Mouse (Mus musculus) gastrocnemius, adult 2 months (tissue): ENCODE measurements at regions not wholly inside any gene's neighbourhood (a gene's known extent, or its start where the extent isn't known, plus 50 kb on each side); places are given as distances from the start of the nearest gene placed in this dataset.

ENCODE experiments used
- DNase-seq: peaks from one replicate; pipeline ENCODE4 v3.0.0; 2022
- H3K27ac ChIP-seq: fragments of 200-600 bp; 2 replicates; pipeline ENCODE4 v1.8.1; 2022; ENCODE audit warnings: mild to moderate bottlenecking
- H3K4me3 ChIP-seq: fragments of 200-600 bp; 2 replicates; pipeline ENCODE4 v1.8.1; 2022; ENCODE audit warnings: mild to moderate bottlenecking, moderate library complexity
- CTCF ChIP-seq: fragments of 200-600 bp; IDR thresholded peaks from 2 replicates; pipeline ENCODE4 v1.8.1; 2022; ENCODE audit warnings: antibody characterized with exemption, mild to moderate bottlenecking, moderate library complexity
- intact Hi-C: fragments of 180-260 bp; cut with DNase I; formaldehyde crosslinking; loops from one replicate; pipeline ENCODE4 v1.15.1; 2025

DNA sequence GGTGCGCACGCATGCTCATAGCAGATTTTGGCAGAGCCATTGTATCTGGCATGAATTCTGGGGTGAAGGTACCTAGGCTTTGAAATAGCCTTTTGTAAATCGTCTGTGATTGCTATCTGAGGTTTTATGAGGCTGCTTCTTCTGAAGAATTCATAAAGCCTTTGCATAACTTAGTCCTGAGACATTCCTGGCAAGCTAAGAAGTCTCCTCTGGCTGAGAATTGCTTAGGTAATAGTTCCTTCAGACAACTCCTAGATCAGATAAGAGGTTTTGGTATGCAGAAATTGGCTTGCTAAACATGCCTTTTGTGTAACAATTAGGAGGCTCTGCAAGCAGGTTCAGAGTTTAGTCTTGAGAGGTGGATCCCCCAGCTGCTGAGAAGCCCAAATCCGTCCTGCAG is 82.7 kb downstream of the Pmp22 start:
- Histone ChIP-seq H3K27ac (no peak overlapping the region), H3K4me3 (no peak overlapping the region)
- no peak for TF ChIP-seq CTCF
- intact Hi-C loops, result no loop called here
- no peak for DNase-seq

DNA sequence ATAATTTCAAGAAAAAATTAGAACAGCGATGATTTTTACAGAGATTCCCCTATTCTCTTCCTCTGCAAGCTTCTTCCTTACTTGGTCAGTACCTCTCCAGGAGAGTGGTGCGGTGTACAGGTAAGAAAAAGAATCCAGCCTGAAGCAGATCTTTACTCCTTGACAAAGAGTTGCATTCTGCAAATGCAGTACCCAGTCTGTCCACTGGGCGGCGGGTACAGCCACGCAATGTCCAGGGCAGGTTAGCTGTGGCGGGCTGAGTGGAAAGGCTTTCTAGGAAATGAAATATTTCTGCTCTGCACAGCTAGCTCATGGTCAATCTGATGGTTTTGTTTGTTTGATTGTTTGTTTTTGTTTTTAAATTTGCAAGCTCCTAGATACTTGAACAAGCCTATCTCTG is 84.3 kb downstream of the Pmp22 start:
- Histone ChIP-seq H3K4me3 (no peak overlapping the region), H3K27ac (no peak overlapping the region)
- intact Hi-C loops, result no loop called here
- peak; percentile 97 for TF ChIP-seq CTCF
- DNase-seq, result peak; percentile 81

DNA sequence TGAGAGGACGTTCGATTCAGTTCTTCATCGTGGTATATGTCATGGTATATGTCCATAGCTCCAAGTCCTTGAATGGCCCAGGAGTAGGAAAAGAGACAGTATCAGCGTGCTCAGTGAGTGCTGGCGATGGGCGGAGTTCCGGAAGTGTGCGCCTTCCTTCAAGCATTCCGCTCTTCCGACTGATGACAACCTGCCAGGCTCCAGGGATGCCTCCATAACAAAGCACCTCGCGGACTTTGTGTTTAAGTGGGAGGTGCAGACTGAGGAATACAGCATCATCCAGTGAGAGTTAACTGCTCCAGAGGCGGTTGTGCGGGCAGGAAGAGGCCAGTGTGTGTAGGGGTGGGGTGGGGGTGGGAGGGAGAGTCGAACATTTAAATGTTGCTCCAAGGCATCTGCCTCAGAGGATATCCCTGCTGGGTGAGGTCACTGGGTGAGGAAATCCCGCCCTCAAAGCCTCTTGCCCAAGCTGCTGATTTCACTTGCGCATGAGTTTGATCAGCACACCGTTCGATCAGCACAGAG is 85.2 kb downstream of the Pmp22 start:
- no peak for DNase-seq
- intact Hi-C loops, result no loop called here
- Histone ChIP-seq H3K4me3 (no peak overlapping the region), H3K27ac (no peak overlapping the region)
- no peak for TF ChIP-seq CTCF

DNA sequence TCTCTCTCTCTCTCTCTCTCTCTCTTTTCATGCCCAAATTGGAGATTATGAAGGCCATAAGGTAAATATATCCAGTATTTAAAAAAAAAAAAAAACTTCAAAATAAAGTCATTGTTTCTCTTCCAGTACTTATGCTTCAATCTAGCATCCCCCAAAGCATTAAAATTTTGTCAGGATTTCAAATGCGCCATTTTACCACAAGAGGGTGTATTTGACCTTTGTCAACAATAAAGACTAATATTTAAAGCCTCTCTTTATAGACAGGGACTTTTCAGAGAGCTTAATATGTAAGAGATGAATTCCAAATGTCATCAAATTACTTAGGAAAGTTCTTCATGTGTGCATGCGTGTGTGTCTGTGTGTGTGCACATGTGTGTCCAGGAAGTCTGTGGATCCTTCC is 87.2 kb downstream of the Pmp22 start:
- no peak for DNase-seq
- intact Hi-C loops, result no loop called here
- TF ChIP-seq CTCF, result no peak
- no peak overlapping the region for H3K27ac ChIP-seq
- H3K4me3 ChIP-seq, result no peak overlapping the region

DNA sequence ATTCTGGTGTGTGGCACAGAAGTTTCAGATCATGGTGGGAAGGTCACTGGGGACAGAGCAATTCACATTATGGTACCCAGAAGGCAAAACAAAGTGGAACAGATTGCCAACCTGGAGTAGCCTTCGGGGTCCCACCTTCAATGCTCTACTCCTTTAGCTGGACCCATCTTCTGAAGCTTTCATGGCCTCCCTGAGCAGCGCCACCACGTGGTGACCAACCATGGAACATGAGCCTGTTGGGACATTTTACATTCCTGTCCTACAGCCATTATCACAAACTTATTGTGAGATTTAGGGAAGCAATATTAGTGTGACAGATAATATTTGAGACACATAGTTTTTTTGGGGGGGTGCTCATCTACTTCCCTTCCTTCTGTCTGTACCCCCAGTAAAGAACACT is 88.3 kb downstream of the Pmp22 start:
- no peak for DNase-seq
- H3K27ac ChIP-seq, result no peak overlapping the region
- TF ChIP-seq CTCF, result no peak
- intact Hi-C loops, result no loop called here
- H3K4me3 ChIP-seq, result no peak overlapping the region

DNA sequence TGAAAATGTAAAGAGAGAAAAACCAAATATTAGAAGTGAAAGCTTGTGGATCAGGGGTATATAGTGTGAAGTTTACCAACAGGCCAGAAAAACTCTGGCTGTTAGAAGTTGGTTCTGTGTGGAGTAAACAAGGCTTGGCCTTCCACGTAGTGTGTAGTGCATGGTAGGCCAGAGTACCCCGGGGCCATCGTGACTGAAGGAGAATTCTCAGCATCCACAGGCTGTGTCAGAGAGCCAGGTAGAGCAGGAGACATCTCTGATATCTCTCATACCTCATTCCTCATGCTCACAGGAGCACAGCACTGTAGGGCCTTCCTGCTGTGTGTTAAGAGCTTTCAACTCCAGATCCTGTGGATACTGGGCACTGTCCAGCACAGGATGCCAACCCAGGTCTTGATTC is 97.7 kb downstream of the Pmp22 start:
- intact Hi-C loops, result no loop called here
- Histone ChIP-seq H3K4me3 (no peak overlapping the region), H3K27ac (no peak overlapping the region)
- no peak for DNase-seq
- TF ChIP-seq CTCF, result no peak

DNA sequence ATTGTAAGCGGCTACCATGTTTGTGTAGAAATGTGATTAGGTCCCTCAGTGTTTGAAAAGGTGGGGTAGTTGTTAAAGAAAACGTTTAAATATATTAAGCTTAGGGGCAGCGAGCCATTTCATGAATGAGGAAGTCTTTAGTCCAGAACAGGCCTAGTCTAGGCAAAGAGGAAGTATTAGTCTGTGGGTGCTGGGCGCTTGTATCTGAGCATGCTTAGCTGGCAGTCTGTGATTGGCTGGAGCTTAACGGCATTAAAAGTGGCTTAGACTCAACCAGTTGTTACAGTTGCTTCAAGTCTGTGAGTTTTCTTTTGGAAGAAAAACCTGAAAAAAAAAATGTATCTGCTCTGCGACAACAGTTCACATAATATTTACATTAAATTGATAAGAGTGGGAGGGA is 102.0 kb downstream of the Pmp22 start:
- no peak for TF ChIP-seq CTCF
- no peak for DNase-seq
- H3K4me3 ChIP-seq, result no peak overlapping the region
- intact Hi-C loops, result no loop called here
- no peak overlapping the region for H3K27ac ChIP-seq

DNA sequence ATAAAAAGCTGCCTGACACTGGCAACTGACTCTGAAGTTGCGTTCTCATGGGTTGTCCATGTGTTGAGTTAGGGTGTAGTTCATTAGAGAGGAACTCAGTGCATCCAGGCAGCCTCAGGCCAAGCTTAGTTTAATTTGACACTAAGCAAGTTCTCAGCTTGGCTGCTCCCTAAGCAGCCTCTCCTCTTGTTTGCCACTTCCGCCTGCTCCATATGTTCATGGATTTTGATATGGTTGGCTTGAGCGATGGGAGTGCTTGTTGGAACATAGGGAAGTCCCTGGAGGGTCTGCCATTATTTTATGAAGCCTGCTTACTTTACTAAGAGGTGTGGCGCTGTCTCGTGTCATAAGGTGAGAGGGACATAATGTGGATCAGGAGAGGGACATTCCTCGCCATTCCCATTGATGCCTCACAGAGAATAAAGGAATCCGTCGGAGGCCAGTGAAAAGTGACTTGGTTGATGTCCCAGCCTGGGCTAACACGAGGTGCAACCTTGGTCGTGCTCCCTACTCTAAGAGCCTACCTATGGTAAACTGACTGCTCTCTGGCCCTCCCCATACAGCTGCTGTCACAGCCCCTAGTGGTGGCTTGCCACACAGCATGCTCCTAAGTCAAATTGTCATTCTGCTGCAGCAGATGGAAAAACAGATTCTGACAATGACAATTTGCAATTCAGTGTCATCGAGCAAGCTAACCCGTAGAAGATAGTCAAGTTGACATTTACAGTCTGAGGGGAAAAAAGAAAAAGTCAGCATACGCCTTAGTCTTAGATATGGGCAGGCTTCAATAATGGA is 104.6 kb downstream of the Pmp22 start:
- Histone ChIP-seq H3K27ac (no peak overlapping the region), H3K4me3 (no peak overlapping the region)
- intact Hi-C loops, result no loop called here
- no peak; the same call in 1 of the 2 replicates for TF ChIP-seq CTCF
- no peak for DNase-seq

DNA sequence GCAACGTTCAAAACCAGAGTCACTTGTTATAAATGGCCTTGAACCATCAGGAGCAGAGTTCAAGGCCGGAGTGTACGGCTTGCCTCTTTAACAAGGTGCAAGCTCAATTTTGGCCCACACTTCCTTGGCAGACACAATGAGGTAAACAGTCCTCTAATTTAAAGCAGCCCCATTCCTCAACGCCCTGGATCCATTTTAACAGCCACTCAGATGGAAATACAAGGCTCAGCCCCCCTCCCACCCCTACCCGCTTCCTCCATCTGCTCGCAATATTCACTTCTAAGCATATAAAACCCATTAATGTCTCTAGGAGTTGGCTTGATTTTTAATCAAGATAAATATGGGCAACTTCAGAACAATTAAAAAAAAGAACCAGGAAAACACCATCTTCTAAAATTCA is 105.7 kb downstream of the Pmp22 start:
- DNase-seq, result no peak
- TF ChIP-seq CTCF, result no peak
- intact Hi-C loops, result no loop called here
- H3K27ac ChIP-seq, result no peak overlapping the region
- H3K4me3 ChIP-seq, result no peak overlapping the region

DNA sequence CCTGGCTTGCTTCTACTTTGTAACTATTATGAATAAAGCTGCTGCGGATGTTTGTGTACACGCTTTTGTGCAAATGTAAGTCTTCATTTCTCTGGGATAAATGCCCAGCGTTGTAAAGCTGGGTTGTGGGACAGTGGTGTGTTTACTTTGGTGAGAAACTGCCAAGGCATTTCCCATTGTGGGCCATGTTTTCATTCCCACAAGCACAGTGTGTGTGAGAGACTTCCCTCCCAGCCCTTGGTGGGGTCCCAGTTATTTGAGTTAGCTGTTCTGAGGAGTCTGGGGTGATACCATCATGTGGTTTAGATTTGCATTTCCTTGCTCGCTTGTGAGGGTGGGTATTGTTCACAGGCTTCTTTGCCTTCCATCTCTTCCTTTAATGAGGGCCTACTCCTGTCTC is 109.9 kb downstream of the Pmp22 start:
- intact Hi-C loops, result no loop called here
- Histone ChIP-seq H3K27ac (no peak overlapping the region), H3K4me3 (no peak overlapping the region)
- no peak for DNase-seq
- TF ChIP-seq CTCF, result no peak

DNA sequence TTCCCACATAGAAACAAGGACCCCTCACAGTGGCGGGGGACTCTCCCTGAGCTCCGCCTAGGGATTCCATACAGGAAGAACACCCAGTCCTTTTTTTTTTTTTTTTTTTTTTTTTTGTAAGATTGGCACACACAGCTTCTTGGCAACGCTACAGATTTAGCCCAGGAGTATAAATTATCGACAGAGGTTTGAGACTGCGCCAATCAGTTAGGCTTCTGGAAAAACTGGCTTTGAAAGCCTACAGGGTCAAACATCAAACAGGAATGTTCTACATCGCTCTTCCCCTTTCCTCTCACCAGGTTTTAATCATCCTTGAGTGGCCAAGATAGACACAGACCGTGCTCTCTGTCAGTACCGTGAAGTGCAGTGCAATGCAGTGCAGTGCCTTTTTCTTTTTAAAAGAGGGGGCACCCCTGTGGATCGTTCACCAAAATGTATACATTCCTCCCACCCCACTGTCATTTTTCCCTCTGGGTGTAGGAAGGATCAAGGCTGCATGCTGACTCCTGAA is 115.2 kb downstream of the Pmp22 start:
- no peak for DNase-seq

DNA sequence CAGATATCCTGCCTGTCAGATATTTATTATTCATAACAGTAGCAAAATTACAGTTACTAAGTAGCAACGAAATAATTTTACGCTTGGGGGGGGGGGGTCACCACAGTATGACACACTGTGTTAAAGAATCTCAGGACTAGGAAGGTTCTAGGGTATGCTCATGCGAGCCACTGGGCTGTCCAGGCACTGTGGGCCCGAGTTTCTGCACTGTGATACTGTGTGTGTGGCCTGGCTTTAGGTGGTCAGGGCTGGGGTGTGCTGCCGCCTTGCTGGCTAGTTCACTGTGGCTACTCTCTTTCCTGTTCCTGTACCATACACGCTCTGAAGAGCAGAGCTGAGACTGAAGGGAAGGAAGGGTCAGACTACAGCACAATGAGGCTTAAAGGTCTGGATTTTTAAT is 116.3 kb downstream of the Pmp22 start:
- no peak overlapping the region for H3K27ac ChIP-seq
- DNase-seq, result no peak
- intact Hi-C loops, result no loop called here
- H3K4me3 ChIP-seq, result no peak overlapping the region
- TF ChIP-seq CTCF, result no peak

More for the DNA sequence above, 115.2 kb downstream of the Pmp22 start:
- intact Hi-C loops, result no loop called here
- H3K4me3 ChIP-seq, result no peak overlapping the region
- no peak overlapping the region for H3K27ac ChIP-seq
- TF ChIP-seq CTCF, result no peak

DNA sequence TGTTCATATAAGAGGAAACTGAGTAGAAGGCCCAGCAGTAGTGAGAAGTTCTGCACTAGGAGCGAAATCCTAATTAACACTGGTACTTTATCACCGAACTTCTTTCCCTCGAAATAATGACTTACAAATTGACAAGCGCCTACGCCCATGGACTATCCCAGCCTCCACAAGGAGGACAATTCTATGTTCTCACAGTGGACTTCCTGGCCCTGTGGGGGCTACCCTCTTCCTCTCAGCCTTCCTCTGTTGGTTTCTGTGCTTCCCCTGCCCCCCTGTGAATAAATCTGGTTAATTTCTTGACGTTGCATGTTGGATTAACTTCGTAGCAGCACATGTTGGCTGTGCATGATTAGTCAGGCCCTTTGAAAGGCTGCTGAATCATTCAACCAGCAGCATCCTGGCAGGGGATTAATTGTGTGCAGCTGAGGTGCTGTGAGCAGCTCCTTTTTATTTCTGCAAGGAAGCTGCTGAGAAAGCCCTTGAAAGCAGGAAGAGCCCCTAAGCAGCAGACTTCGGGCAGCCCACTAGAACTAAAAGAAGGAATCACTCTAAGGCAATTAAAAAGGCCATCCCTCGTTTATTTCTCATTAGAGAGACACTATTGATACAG is 117.4 kb downstream of the Pmp22 start:
- Histone ChIP-seq H3K27ac (no peak overlapping the region), H3K4me3 (no peak overlapping the region)
- TF ChIP-seq CTCF, result no peak
- intact Hi-C loops, result no loop called here
- no peak for DNase-seq
